Mouse (Mus musculus): ENCODE results near the gene Kcne3. TPM values are rescaled to one million over a fixed set of nuclear protein-coding genes. Genes with fewer than 3 reads are reported as not detected.
A peak's percentile ranks its signal among the peaks of the same experiment; 100 is the strongest.

The Kcne3 gene
- total and polyA plus RNA-seq, 2 experiments from 2014 or later, result 0.27 TPM; not detected in 1

GRCm38 (mm10) chr7:100159105-100159841 lies 17.0 kb upstream of the Kcne3 start, which contains the start of gene Lipt2:
Gene Lipt2, plus strand, starts transcription at chr7:100159277.
- Histone ChIP-seq H3K4me1 (ENCODE audit: insufficient read depth, low read length) (no peaks in the 10 kb centered on the region), H3K27me3 (ENCODE audit: insufficient read depth, low read length) (no peaks in the 10 kb centered on the region), H3K9ac (replicated peaks; ENCODE audit: low read length, poor library complexity, severe bottlenecking) (peak within 1 kb of the TSS; percentile 93), H3K9me3 (ENCODE audit: low read length) (no peaks in the 10 kb centered on the region), H3K4me2 (ENCODE audit: low read depth, low read length, poor library complexity, severe bottlenecking) (peak within 1 kb of the TSS; percentile 84), H3K27ac (ENCODE audit: low read depth, low read length) (peak within 1 kb of the TSS; percentile 93), H3K36me3 (ENCODE audit: insufficient read depth, low read length) (no peaks in the 10 kb centered on the region), H3K4me3 (ENCODE audit: low read depth, low read length) (peak within 1 kb of the TSS; percentile 77)
- peak; percentile 90 for DNase-seq (ENCODE audit: low spot score)
- ATAC-seq (ENCODE audit: low FRiP score), result peak; percentile 96
- TF ChIP-seq CTCF (IDR thresholded peaks at IDR 0.05), result peak; percentile 24; the same call in 1 of the 2 replicates
- under 1% methylated on average over 65 of the region's 78 CpGs for WGBS

- TF ChIP-seq CTCF (IDR thresholded peaks at IDR 0.05), result no peak
- Histone ChIP-seq H3K9ac (replicated peaks; ENCODE audit: low read length, poor library complexity, severe bottlenecking) (peak overlapping the region; percentile 93; the same call in 1 of the 2 replicates), H3K9me3 (ENCODE audit: low read length) (no peaks in the 10 kb centered on the region), H3K4me3 (ENCODE audit: low read depth, low read length) (peak overlapping the region; percentile 77), H3K36me3 (ENCODE audit: insufficient read depth, low read length) (no peaks in the 10 kb centered on the region), H3K27me3 (ENCODE audit: insufficient read depth, low read length) (no peaks in the 10 kb centered on the region), H3K4me2 (ENCODE audit: low read depth, low read length, poor library complexity, severe bottlenecking) (peak overlapping the region; percentile 84), H3K4me1 (ENCODE audit: insufficient read depth, low read length) (no peaks in the 10 kb centered on the region), H3K27ac (ENCODE audit: low read depth, low read length) (peak overlapping the region; percentile 93; the same call in 1 of the 2 replicates)
- DNase-seq (ENCODE audit: low spot score) (no peak), ATAC-seq (ENCODE audit: low FRiP score) (peak; percentile 17; the same call in 1 of the 2 replicates)
- WGBS, result 67% methylated on average over 7 of the region's 7 CpGs
Measured at GRCm38 (mm10) chr7:100160006-100160405, 16.3 kb upstream of the Kcne3 start.

- H3K4me3 ChIP-seq (ENCODE audit: low read depth, low read length), result no peak overlapping the region
- DNase-seq (ENCODE audit: low spot score), result no peak
- no peaks in the 10 kb centered on the region for H3K4me1 ChIP-seq (ENCODE audit: insufficient read depth, low read length)
- no peak overlapping the region for H3K4me2 ChIP-seq (ENCODE audit: low read depth, low read length, poor library complexity, severe bottlenecking)
- H3K27me3 ChIP-seq (ENCODE audit: insufficient read depth, low read length), result no peaks in the 10 kb centered on the region
- no peaks in the 10 kb centered on the region for H3K9me3 ChIP-seq (ENCODE audit: low read length)
- H3K36me3 ChIP-seq (ENCODE audit: insufficient read depth, low read length), result no peaks in the 10 kb centered on the region
- WGBS, result 79% methylated on average over 4 of the region's 4 CpGs
- H3K27ac ChIP-seq (ENCODE audit: low read depth, low read length), result no peak overlapping the region
- no peak for TF ChIP-seq CTCF (IDR thresholded peaks at IDR 0.05)
- no peak overlapping the region for H3K9ac ChIP-seq (replicated peaks; ENCODE audit: low read length, poor library complexity, severe bottlenecking)
- ATAC-seq (ENCODE audit: low FRiP score), result no peak
Measured at GRCm38 (mm10) chr7:100163506-100163905, 12.8 kb upstream of the Kcne3 start.

- ATAC-seq (ENCODE audit: low FRiP score), result no peak
- Histone ChIP-seq H3K27ac (ENCODE audit: low read depth, low read length) (no peak overlapping the region), H3K4me3 (ENCODE audit: low read depth, low read length) (no peak overlapping the region), H3K27me3 (ENCODE audit: insufficient read depth, low read length) (no peaks in the 10 kb centered on the region), H3K9me3 (ENCODE audit: low read length) (no peaks in the 10 kb centered on the region), H3K4me1 (ENCODE audit: insufficient read depth, low read length) (no peaks in the 10 kb centered on the region), H3K36me3 (ENCODE audit: insufficient read depth, low read length) (no peaks in the 10 kb centered on the region), H3K9ac (replicated peaks; ENCODE audit: low read length, poor library complexity, severe bottlenecking) (no peak overlapping the region), H3K4me2 (ENCODE audit: low read depth, low read length, poor library complexity, severe bottlenecking) (no peak overlapping the region)
- TF ChIP-seq CTCF (IDR thresholded peaks at IDR 0.05), result no peak
- DNase-seq (ENCODE audit: low spot score), result no peak
- 81% methylated on average over 11 of the region's 11 CpGs for WGBS
Measured at GRCm38 (mm10) chr7:100168654-100169053, 7.6 kb upstream of the Kcne3 start.

- 61% methylated on average over 4 of the region's 4 CpGs for WGBS
- Histone ChIP-seq H3K9ac (replicated peaks; ENCODE audit: low read length, poor library complexity, severe bottlenecking) (no peak overlapping the region), H3K9me3 (ENCODE audit: low read length) (no peaks in the 10 kb centered on the region), H3K4me1 (ENCODE audit: insufficient read depth, low read length) (no peaks in the 10 kb centered on the region), H3K4me3 (ENCODE audit: low read depth, low read length) (no peak overlapping the region), H3K4me2 (ENCODE audit: low read depth, low read length, poor library complexity, severe bottlenecking) (no peak overlapping the region), H3K27ac (ENCODE audit: low read depth, low read length) (no peak overlapping the region), H3K36me3 (ENCODE audit: insufficient read depth, low read length) (no peaks in the 10 kb centered on the region), H3K27me3 (ENCODE audit: insufficient read depth, low read length) (no peaks in the 10 kb centered on the region)
- DNase-seq (ENCODE audit: low spot score), result no peak
- ATAC-seq (ENCODE audit: low FRiP score), result no peak
- TF ChIP-seq CTCF (IDR thresholded peaks at IDR 0.05), result no peak
Measured at GRCm38 (mm10) chr7:100170756-100171155, 5.5 kb upstream of the Kcne3 start.
